In genomic region chr11:32840256-32840655, GRCm38 (mm10) we compare ENCODE assay signal across 22 mouse cellular contexts. TPM values are rescaled to one million over a fixed set of nuclear protein-coding genes. Genes with fewer than 3 reads are reported as not detected.
DNase-seq lines count a peak whose midpoint lies in the region; ATAC-seq and TF ChIP-seq lines count a peak whose summit lies in the region.
"Had no signal": no experiment of that assay in that cellular context is flagged by ENCODE, and none has a peak within 500 bp of the region (broad histone marks: within the 10 kb centered on the region; RNA-seq: fewer than 3 reads in every experiment).

No protein-coding gene starts in this region.

- H3K36me3 ChIP-seq in limb, embryonic 11.5 days (ENCODE audit: control insufficient read depth, insufficient read depth, low read length) = no peaks in the 10 kb centered on the region
- no peaks in the 10 kb centered on the region for H3K36me3 ChIP-seq in limb, embryonic 10.5 days
- no peaks in the 10 kb centered on the region for H3K36me3 ChIP-seq in limb, embryonic 13.5 days
- H3K36me3 ChIP-seq: forebrain, embryonic 12.5 days; G1E; heart, embryonic 13.5 days; hindbrain, embryonic 15.5 days had no signal

- H3K4me1 ChIP-seq in limb, embryonic 11.5 days (ENCODE audit: control insufficient read depth, insufficient read depth, low read length) = peaks cover 6% of the 10 kb centered on the region; the same call in 1 of the 2 replicates
- peaks cover 3% of the 10 kb centered on the region; the same call in 1 of the 2 replicates for H3K4me1 ChIP-seq in limb, embryonic 10.5 days
- H3K4me1 ChIP-seq in embryonic fibroblast, embryonic 13.5 days (ENCODE audit: control insufficient read depth, insufficient read depth, low read length) = no peaks in the 10 kb centered on the region; the same call in 1 of the 2 replicates
- peaks cover 27% of the 10 kb centered on the region for H3K4me1 ChIP-seq in limb, embryonic 13.5 days
- H3K4me1 ChIP-seq: forebrain, embryonic 12.5 days; hindbrain, embryonic 15.5 days had no signal

- no peaks in the 10 kb centered on the region for H3K9me3 ChIP-seq in limb, embryonic 11.5 days (ENCODE audit: control insufficient read depth, low read length)
- H3K9me3 ChIP-seq in limb, embryonic 10.5 days (replicated peaks) = no peaks in the 10 kb centered on the region
- H3K9me3 ChIP-seq in limb, embryonic 13.5 days = no peaks in the 10 kb centered on the region; the same call in 1 of the 2 replicates
- H3K9me3 ChIP-seq: forebrain, embryonic 12.5 days; G1E; hindbrain, embryonic 15.5 days had no signal

- H3K27ac ChIP-seq in limb, embryonic 11.5 days (replicated peaks; ENCODE audit: low read depth, low read length) = no peak overlapping the region
- H3K27ac ChIP-seq in limb, embryonic 10.5 days = no peak overlapping the region
- H3K27ac ChIP-seq in embryonic fibroblast, embryonic 13.5 days (ENCODE audit: insufficient read depth, low read length) = peak overlapping the region; percentile 42; the same call in 1 of the 2 replicates
- H3K27ac ChIP-seq in limb, embryonic 13.5 days = peak overlapping the region; percentile 72; the same call in 1 of the 2 replicates
- no peak overlapping the region for H3K27ac ChIP-seq in gastrocnemius, adult 2 months
- H3K27ac ChIP-seq: forebrain, embryonic 12.5 days; heart, embryonic 13.5 days; hindbrain, embryonic 15.5 days had no signal

- no peak for ATAC-seq in limb, embryonic 11.5 days (ENCODE audit: insufficient number of reproducible peaks, low FRiP score, low TSS enrichment, low read depth)
- peak; percentile 14; the same call in 1 of the 2 replicates for ATAC-seq in limb, embryonic 13.5 days (ENCODE audit: low FRiP score, low read depth)
- ATAC-seq: forebrain, embryonic 16.5 days had no signal

- no peak for TF ChIP-seq POLR2A in embryonic fibroblast, embryonic 13.5 days (IDR thresholded peaks at IDR 0.05; ENCODE audit: low read depth, low read length)

- no peak overlapping the region for H3K9ac ChIP-seq in limb, embryonic 11.5 days (ENCODE audit: low read length)
- no peak overlapping the region for H3K9ac ChIP-seq in limb, embryonic 13.5 days
- H3K9ac ChIP-seq: forebrain, embryonic 12.5 days; heart, embryonic 13.5 days; hindbrain, embryonic 15.5 days had no signal

- no peaks in the 10 kb centered on the region for H3K27me3 ChIP-seq in limb, embryonic 11.5 days (ENCODE audit: control insufficient read depth, insufficient read depth, low read length)
- 0 out of 2 replicates have a peak, but pooled peaks cover 4% of the 10 kb centered on the region for H3K27me3 ChIP-seq in limb, embryonic 10.5 days (ENCODE audit: low read depth, poor library complexity, severe bottlenecking)
- no peaks in the 10 kb centered on the region for H3K27me3 ChIP-seq in limb, embryonic 13.5 days
- H3K27me3 ChIP-seq: forebrain, embryonic 12.5 days; heart, embryonic 13.5 days; hindbrain, embryonic 15.5 days had no signal

- no peak overlapping the region for H3K4me3 ChIP-seq in limb, embryonic 11.5 days (ENCODE audit: low read depth, low read length)
- H3K4me3 ChIP-seq in limb, embryonic 10.5 days = no peak overlapping the region
- no peak overlapping the region for H3K4me3 ChIP-seq in embryonic fibroblast, embryonic 13.5 days (ENCODE audit: insufficient read depth, low read length)
- H3K4me3 ChIP-seq in limb, embryonic 13.5 days = no peak overlapping the region
- no peak overlapping the region for H3K4me3 ChIP-seq in gastrocnemius, adult 2 months
- H3K4me3 ChIP-seq: forebrain, embryonic 12.5 days; heart, embryonic 13.5 days; hindbrain, embryonic 15.5 days had no signal

- TF ChIP-seq CTCF in embryonic fibroblast, embryonic 13.5 days (IDR thresholded peaks at IDR 0.05; ENCODE audit: borderline replicate concordance, insufficient read depth, low read length) = no peak
- TF ChIP-seq CTCF in gastrocnemius, adult 2 months (IDR thresholded peaks at IDR 0.05) = no peak

- DNase-seq in limb, embryonic 11.5 days (ENCODE audit: low spot score) = peak; percentile 26
- no peak for DNase-seq in limb, embryonic 10.5 days (ENCODE audit: low spot score)
- DNase-seq in gastrocnemius, adult 2 months = no peak
- DNase-seq in layer of hippocampus, adult 9-10 months (ENCODE audit: low spot score) = no peak
- DNase-seq: adrenal gland, postnatal 10 days; cerebellum, adult 11-12 months; cerebellum, adult 9-10 months; cerebellum, postnatal 25 days; gastrocnemius, postnatal 36 days; heart, adult 11 months; heart, postnatal 36 days had no signal

- WGBS in limb, embryonic 11.5 days = 63% methylated on average over 9 of the region's 9 CpGs
- WGBS in limb, embryonic 10.5 days = 74% methylated on average over 9 of the region's 9 CpGs
- 22% methylated on average over 9 of the region's 9 CpGs for WGBS in limb, embryonic 13.5 days

- intact Hi-C loops in gastrocnemius, adult 2 months (cut with DNase I) = no loop called here

- no peak overlapping the region for H3K4me2 ChIP-seq in limb, embryonic 11.5 days (ENCODE audit: low read depth, severe bottlenecking)
- peak overlapping the region; percentile 23 for H3K4me2 ChIP-seq in limb, embryonic 13.5 days (replicated peaks)
- H3K4me2 ChIP-seq: forebrain, embryonic 12.5 days; heart, embryonic 13.5 days; hindbrain, embryonic 15.5 days had no signal

RNA-seq across cellular contexts. Expression of gene Smim23, which starts 15.9 kb away (rescaled TPM):
- not detected in 2 replicates for polyA plus RNA-seq in limb, embryonic 11.5 days (2014; fragmentation: Nextera tagmentation; extraction: Ambion mirVana)
- not detected in 2 replicates for polyA plus RNA-seq in limb, embryonic 10.5 days (2016; fragmentation: Nextera tagmentation; extraction: Ambion mirVana)
- polyA plus RNA-seq in embryonic fibroblast, embryonic 13.5 days (2011; ENCODE audit: insufficient read length, low read depth, missing spikeins) = not detected in 2 replicates
- polyA plus RNA-seq in limb, embryonic 13.5 days (2015; fragmentation: Nextera tagmentation; extraction: Ambion mirVana) = not detected in 2 replicates
- total RNA-seq in gastrocnemius, adult 2 months (2021) = not detected
- total RNA-seq: adrenal gland, postnatal 10 days; G1E; gastrocnemius, adult 18-20 months; gastrocnemius, postnatal 36 days; heart, postnatal 36 days had no signal
- polyA plus RNA-seq: cortical plate, adult 2 months; forebrain, embryonic 12.5 days; forebrain, embryonic 16.5 days; G1E; heart, embryonic 13.5 days; heart, postnatal 0 days; hindbrain, embryonic 11.5 days; hindbrain, embryonic 15.5 days had no signal

Comparison
In these comparisons a context has a peak if more than half of its experiments do, and no peak if none do; other contexts are left out.
1. H3K27ac ChIP-seq: peak in embryonic fibroblast, embryonic 13.5 days (single experiment) and limb, embryonic 13.5 days (single experiment); none in limb, embryonic 11.5 days (single experiment), limb, embryonic 10.5 days (single experiment) and gastrocnemius, adult 2 months (single experiment).